Mouse (Mus musculus) CD4-positive helper T cell, adult 2 months (primary cell): Measurements from ENCODE around the gene Fbxl2.
"Not testable (repeated sequence)": the region's sequence is repeated elsewhere in the genome, so short reads cannot be mapped to it uniquely, and the experiment has no call there.

Source experiments
- DNase-seq: peaks from one replicate; pipeline ENCODE4 v3.0.0-alpha.2; 2012; ENCODE audit warnings: low read depth, missing footprints, low spot score

The Fbxl2 gene

DNA sequence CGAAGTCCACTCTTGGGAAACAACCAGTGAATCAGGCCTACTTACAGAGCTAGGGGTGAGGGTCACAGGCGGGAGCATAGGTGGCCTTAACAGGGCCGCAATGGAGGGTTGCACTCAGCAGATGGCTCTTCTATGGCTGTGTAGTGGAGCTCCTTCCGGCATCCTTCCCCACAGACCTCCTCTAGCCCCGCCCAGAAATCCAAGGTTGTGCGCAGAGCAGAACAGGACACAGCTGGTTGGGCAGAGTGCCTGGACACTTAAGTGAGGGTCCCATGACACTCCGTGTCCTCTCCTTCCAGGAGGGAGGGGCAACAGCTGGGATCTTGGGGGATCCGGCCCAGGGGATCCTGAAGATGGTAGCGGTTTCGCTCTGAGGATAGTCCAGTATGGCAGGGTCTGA lies at the start of gene Fbxl2:
Gene Fbxl2, minus strand, starts transcription at position 164 of the 400 bp plus-strand sequence.
- no peak for DNase-seq

DNA sequence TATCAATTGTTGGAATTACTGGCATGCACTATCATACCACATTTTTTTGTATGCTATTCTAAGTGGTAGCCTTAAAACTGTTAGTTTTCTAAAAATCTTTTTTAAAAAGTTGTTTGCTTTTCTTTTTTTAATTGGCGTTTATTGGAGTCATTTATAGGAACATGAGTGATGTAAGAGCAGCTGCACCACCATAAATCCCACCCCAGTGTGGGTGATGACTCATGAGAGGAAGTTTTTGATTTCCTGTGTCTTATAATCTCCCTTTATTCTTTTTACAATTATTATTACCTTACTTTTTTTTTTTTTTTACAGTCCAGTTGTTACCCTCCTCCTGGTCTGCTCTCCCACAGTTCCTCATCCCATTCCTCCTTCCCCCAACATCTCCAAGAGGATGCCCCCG lies 48.9 kb upstream of the Fbxl2 start:
- DNase-seq: no peak

DNA sequence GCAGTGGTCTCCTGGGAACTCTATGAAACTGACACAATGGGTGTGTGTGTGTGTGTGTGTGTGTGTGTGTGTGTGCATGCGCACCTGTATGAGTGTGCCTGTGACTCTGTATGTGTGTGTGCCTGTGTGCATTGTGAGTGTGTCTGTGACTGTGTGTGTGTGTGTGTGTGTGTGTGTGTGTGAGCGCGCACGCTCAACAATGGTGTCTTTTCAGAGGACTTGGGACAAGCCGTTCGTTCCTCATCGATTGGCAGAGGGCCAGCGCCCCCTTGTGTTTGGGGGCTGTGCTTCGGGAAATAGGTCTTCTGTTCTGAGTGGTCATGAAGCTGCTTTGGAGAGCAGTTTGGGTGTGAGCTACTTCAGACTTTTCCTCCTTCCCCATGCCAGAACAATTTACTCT lies 46.2 kb upstream of the Fbxl2 start:
- DNase-seq: not testable (repeated sequence)

DNA sequence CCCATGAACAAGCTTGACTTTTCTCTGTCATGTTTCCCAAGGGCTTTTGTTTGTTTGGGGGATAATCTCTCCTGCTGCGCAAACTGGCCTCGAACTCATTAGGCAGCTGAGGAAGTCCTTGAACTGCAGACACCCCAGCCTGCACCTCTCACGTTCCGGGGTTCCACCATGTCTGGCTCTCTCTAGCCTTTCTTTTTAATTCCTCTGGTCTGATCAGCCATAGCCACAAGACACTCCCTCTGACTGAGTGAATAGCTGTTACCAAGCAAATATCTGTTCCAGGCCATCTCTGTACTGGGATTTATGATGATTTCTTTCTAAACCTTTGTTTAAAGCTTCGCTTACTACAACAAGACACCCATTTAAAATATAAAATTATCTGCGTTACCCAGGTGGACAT lies 42.9 kb upstream of the Fbxl2 start:
- DNase-seq: not testable (repeated sequence)

DNA sequence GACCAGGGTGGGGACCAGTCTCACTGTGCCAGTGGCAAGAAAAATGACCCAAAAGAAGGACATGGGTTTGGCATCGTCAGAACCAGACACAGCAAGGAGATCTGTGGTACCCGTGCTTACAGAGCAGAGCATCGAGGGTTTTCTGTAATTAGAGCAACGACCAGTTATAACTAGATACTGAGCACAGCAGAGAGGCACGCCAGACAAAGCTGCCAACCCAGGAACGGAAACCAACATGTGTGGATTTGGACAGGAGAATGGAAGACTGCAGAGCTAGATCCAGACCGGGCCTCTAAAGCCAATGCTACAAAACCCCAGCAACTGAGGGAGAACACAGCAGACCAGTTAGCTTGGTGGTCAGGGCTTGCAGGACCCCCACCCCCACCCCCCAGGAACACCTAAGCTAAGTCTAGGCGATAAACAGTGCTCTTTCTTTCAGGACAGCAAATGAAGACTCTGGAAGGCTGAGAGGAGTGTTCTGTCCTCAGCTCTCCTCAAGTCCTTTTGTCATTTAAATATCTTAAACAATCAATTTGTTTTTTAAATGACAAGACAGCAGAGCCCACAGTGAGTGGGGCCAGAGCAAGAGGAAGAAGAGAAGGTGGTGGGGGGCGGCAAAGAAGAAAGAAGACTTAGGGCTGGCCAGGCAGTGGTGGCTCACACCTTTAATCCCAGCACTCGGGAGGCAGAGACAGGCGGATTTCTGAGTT lies 41.3 kb upstream of the Fbxl2 start:
- DNase-seq: no peak

DNA sequence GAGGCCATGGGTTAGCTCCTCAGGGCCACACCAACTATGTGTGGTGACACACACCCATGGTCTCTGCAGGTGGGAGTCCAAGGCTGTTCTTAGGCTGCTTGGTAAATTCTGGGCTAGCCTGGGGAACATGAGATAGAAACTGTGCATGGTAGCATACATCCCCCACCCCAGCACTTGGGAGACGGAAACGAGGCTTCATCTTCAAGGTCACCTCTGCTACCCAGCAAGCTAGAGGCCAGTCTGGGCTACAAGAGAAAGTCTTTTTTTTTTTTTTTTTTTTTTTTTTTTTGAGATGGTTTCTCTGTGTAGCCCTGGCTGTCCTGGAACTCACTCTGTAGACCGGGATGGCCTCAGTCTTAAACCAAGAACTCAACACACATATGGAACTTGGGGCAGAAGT lies 40.4 kb upstream of the Fbxl2 start:
- DNase-seq: no peak

DNA sequence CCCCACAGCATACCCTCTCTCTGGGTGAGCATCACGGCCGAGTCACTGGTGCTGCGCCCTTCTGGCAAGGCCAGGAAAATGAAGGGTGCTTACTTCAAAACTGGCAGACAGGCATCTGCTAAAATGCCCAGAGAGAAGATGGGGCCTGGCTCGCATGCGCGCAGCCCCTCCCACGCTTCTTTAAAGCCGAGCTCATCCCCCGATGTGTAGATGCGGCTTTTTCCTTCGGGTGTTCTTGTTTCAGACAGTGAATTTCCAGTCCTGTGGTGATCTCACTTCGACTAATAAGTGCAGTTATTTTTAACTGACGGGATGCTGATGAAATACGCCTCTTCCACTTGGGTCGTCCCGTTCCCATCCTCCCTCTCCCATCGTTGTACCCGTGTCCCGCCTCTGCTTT lies 27.7 kb upstream of the Fbxl2 start:
- DNase-seq: no peak

DNA sequence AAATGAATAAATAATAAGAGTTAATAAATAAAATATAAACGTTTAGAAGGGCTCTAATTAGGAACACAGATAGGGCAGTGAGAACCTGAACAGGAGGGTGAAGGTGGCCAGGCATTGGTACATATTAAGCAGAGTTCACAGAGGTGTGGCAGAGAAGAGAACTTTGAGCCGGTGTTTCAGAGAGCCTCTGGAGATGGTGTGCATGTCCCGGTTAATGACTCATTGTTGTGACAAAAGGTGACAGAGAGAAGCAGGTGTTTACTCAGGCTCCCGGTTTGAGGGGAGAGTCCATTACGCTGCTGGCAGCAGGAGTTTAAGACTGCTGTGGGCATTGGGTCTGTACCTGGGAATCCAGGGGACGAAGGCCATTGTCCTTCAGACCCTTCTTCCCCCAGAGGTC lies 23.4 kb upstream of the Fbxl2 start:
- no peak for DNase-seq

DNA sequence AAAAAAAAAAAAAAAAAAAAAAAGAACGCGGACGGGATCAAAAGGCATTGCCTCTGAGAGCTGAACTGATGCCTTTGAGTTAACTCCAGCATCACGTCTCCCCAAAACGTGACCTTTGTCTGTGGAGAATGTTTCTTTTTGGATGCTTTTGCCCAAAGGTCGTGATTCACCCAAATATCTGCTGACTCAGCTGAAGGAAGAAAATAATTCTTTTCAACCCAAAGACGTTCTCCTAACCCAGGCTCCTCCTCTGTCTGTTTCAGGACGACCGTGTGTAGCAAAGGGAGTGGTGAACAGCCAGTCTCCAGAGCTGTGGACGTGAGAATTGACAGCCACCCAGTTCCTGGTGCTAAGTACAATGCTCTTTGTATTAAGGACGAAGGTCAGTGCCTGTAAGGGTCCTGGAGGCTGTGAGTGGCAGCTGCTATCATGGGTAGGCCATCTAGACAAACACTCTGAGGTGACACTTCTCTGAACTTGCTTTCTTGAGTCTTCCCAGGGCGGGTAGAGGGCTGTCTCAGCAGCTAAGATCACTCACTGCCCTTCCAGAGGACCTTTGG lies 22.6 kb upstream of the Fbxl2 start:
- DNase-seq: no peak

DNA sequence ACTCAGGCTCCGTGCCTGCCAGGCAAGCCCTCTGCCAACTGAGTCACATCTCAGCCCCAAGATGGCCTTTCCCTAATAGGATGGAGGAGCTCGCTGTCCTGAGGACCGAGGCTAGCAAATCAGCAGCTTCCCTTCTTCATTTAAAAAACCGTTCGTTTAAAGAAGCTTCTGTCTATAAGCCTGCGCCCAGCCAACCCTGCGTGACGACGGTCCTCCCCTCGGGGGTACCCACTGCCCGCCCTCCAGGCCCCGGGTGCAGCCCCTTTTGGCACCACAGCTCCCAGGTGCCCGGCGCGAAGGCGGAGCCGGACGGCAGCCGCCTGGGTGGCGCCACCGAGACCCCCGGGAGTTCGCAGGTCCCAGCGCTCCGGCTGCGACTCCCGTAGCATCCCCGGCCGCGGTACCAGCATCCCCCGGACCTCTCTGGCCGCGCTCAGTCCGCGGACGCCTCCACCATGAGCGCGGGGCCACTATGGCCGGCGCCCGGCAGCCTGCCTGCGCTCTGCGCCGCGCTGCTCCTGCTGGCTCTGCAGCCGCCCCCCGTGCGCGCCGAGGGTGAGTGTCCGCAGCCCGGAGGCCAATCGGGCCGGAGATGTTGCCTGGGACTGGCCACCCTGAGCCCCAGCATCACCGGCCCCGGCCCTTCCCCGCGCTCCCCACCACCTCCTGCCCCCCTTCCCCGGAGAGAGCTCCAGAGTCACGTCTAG lies 11.3 kb upstream of the Fbxl2 start, which contains the start of gene Susd5:
Gene Susd5, plus strand, starts transcription at position 51 of the 707 bp plus-strand sequence.
- DNase-seq: no peak

DNA sequence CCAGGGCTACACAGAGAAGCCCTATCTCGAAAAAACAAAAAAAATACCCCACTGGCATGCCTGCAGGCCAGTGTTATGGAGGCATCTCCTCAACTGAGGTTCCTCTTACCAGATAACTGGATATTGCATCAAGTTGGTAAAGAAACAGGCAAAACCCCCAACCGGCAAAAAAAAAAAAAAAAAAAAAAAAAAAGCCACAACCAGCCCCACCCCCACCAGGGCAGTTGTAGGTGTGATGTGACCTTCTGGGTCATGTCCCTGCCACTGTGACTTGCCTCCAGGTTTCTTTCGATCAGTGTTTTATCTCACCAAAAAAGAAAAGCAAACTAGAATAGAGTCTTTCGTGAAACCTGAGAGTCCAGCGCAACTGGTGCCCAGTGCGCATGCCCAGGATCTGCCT lies 6.9 kb upstream of the Fbxl2 start:
- no peak for DNase-seq

DNA sequence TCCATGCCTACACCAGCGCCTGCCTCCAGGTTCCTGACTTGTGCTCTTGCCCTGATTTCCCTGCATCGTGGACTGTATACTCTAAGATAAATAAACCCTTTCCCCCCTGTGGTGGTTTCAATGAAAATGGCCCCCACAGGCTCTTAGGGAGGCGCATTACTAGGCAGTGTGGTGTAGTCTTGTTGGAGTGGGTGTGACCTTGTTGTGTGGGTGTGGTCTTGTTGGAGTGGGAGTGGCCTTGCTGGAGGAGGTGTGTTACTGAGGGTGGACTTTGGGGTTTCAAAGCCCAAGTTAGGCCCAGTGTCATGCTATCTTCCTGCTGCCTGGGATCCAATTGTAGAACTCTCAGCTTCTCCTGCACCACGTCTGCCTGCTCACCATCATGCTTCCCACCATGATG lies 6.0 kb upstream of the Fbxl2 start:
- DNase-seq: no peak

DNA sequence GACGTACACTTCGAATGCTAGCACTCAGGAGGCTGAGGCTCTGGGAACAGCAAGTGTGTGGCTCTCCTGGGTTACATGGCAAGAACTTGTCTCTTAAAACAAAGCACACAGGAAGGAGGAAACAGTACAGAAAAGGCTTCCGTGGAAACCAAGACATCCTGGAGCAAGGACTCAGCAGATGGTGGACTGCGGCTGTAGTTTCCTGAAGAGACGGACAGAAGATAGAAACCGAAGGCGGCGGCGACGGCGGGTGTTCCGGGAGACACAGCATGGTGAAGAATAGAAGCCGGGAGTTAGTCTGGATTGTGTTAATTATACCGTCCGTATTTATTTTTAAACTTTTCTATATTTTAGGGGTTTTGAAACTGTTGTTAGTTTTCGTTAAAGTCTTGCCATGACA lies 4.8 kb upstream of the Fbxl2 start:
- no peak for DNase-seq

DNA sequence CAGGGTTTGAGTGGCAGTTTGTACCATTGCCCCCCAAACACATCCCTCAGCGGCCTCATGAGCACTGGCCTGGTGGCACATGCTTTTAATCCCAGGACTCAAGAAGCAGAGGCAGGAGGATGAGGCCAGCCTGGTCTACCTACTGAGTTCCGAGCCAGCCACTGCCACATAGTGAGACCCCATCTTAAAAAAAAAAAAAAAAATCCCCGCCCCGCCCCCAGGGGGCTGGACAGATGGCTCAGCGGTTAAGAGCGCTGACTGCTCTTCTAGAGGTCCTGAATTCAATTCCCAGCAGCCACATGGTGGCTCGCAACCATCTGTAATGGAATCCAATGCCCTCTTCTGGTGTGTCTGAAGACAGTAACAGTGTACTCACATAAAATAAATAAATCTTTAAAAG lies 4.1 kb upstream of the Fbxl2 start:
- DNase-seq: no peak

DNA sequence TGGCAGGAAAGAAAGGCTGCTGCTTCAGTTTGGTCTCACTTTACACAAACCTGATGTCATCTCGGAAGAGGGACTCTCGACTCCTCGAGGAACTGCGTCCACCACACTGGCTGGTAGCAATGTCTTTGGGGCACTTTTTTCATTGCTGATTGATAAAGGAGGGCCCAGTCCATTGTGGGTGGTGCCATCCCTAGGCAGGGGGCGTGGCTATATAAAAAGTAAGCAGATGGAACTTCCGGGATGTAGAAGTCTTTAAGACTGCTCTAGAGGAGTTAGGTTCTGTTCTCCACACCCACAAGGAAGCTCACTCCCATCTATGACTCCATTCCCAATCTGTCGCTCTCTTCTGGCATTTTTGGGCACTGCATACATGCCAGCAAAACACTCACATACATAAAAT lies 685 bp upstream of the Fbxl2 start:
- DNase-seq: no peak

DNA sequence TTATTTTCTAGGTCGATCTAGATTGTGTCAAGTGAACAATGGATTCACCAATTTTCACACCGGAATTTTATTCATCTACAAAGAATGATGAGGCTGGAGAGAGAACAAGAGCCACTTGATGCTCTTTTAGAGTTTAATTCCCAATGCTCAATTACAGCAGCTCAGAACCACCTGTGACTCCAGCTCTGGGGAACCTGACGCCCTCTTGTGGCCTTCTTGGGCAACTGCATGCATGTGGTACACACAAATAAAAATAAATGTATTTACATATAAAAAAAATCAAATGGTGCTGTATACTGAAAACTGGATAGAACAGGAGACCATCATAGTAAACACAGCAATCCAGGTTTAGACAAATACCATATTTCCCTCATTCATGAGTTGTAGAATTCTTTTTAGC lies 1.5 kb downstream of the Fbxl2 start:
- DNase-seq: peak; percentile 13

DNA sequence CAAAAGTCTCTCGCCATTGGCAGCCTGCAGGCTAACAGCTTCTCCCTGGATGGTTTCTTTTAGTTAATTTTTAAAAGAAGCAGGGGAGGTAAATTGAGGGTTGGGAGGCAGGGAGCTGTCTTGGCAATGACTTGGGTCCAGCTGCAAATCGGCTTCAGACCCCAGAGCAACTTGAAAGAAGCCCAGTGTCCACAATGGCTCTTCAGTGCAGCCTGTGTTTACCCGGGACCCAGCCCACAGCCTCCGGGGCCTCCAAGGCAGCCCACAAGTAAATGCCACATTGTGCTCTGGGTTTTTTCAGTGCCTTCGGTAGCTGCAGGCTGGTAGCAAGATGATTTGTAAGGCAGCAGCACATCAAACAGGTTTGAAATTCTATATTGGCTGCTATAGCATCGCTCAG lies 3.5 kb downstream of the Fbxl2 start:
- DNase-seq: no peak

DNA sequence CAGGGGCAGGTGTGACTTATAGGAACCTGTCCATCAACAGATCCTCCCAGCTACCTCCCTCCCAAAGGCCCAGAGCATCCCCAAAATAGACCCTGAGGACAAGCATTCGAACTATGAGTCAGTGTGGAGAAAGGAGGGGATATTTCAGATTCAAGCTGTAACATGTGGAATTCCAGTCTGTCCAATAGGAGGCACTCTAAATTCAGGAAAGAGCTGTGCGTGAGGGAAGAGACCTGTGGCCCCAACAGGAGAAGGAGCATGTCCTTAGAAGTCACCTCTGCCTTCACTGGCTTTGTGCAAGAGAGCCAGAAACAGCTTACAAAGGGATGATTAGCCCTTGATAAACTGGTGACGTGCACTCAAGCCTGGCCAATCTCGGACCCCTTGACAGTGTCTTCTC lies 5.0 kb downstream of the Fbxl2 start:
- no peak for DNase-seq

DNA sequence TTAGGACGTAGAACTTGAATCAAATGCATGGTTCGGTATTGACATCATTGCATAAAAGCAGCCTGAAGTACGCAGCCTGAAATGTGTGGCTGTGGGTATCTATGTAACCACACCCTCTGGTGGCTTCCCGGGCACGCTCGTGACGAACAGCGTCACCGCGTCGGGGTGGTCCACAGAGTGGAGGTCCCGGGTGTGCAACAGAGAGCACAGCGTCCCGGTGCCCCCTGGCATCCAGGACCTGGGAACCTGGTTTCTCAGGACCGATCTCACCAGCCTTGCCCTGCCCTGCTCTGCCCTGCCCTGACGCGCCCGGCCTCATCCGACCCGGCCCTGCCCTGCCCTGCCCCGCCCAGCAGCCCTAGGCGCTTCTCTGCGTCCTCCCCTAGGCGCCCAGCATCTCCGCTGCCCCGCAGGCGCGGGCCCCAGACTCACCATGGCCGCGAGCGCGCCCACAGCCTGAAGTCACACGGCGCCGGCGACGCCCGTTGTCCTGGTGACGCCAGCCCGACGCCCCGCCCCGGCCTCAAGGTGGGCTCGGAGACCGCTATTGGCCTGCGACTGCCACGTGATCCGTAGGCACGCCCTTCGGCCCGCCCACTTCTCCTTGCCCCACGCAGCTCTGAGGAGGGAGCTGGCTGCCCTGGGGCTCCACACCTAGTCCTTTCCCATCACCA lies 19.6 kb downstream of the Fbxl2 start:
- peak; percentile 85 for DNase-seq

DNA sequence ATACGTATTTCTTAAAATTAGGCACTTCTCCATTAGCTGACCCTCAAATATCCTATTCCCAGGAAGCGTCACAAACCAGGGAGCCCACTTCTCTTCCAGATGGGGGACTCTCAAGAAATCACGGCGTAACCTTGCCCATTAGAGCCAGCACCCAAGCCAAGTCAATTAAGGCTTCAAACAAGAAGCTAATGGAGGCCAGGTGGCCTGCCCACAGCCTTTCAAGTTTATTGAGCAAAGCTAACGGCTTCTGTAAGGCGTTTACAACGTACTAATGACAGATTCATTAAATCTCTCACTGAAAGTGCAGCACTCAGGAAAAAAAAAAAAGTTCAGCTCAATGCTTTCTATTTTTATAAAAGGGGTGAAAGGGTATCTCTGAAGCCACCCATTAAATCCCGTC lies 20.1 kb downstream of the Fbxl2 start:
- DNase-seq: no peak

DNA sequence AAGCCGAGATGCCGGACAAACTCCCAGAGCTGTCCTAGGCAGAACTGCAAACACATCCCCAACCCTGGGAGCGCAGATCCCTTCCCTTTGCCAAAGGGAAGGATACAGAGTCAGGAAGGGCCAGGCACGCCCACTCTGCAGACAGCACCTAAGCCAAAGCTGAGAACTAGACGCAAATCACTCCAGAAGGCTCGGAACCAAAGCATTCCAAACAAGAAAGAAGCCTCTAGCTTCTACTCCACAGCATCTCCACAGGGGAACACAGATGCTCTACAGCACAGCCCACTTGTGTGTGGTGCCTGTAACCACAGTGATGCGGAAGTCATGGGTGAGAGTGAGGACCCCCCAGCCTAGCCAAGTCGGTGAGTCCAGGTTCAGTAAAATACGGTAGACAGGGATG lies 20.8 kb downstream of the Fbxl2 start:
- no peak for DNase-seq

DNA sequence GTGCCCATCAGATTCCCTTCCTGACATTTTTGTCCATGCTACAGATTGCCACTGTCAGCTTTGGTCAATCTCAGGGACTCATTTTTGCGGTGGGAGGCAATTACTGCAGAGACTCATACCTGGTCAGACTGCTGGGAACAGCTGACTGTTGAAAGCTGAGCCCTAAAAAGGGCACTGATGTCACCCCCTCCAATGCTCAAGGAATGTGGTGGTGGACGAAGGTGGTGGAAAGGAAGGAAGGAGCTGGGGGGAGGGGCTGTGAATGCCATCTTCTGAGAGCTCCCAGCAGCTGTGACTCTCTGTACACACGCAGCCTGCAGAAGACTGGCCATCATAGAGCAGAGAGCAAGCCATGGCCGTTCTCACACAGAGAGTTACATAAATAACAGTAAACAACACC lies 23.9 kb downstream of the Fbxl2 start:
- DNase-seq: no peak
